Mouse (Mus musculus): ENCODE measurements around the gene Moxd1. TPM values are rescaled to one million over a fixed set of nuclear protein-coding genes. Genes with fewer than 3 reads are reported as not detected.

The Moxd1 gene
- polyA plus RNA-seq, 2 experiments from 2014 or later: not detected

Other genes starting within 250 kb of the Moxd1 start
- not detected for gene Taar6, start 237.9 kb upstream of the Moxd1 start, polyA plus RNA-seq (2017; shearing (Covaris generic))
- not detected for gene Taar7a, start 230.0 kb upstream of the Moxd1 start, polyA plus RNA-seq (2017; shearing (Covaris generic))
- not detected for gene Taar7b, start 223.6 kb upstream of the Moxd1 start, polyA plus RNA-seq (2017; shearing (Covaris generic))
- gene Taar7d, start 196.3 kb upstream of the Moxd1 start, polyA plus RNA-seq (2017; shearing (Covaris generic)): not detected
- gene Taar7e, start 185.9 kb upstream of the Moxd1 start, polyA plus RNA-seq (2017; shearing (Covaris generic)): not detected
- not detected for gene Taar7f, start 174.0 kb upstream of the Moxd1 start, polyA plus RNA-seq (2017; shearing (Covaris generic))
- gene Taar8a, start 147.0 kb upstream of the Moxd1 start, polyA plus RNA-seq (2017; shearing (Covaris generic)): not detected
- gene Taar8b, start 131.2 kb upstream of the Moxd1 start, polyA plus RNA-seq (2017; shearing (Covaris generic)): not detected
- gene Taar8c, start 121.6 kb upstream of the Moxd1 start, polyA plus RNA-seq (2017; shearing (Covaris generic)): not detected
- not detected for gene Taar9, start 114.0 kb upstream of the Moxd1 start, polyA plus RNA-seq (2017; shearing (Covaris generic))
- gene Stx7, start 74.2 kb upstream of the Moxd1 start, polyA plus RNA-seq (2017; shearing (Covaris generic)): 10 to 100 TPM; 23.3 to 33.2 TPM

All from activated CD4-positive, CD25-positive, alpha-beta regulatory T cell, adult 4 months (primary cell).